Mouse (Mus musculus) G1E (cell line): ENCODE results near the gene Zfp653. TPM values are rescaled to one million over a fixed set of nuclear protein-coding genes. Genes with fewer than 3 reads are reported as not detected.

Source experiments
- ATAC-seq: 2 replicates; pipeline ENCODE4 v1.8.0; 2016; ENCODE audit warnings: mild to moderate bottlenecking; ENCODE audit not compliant: insufficient number of reproducible peaks, poor library complexity, low FRiP score, severe bottlenecking; ENCODE audit errors: extremely low read depth
- DNase-seq: peaks from one replicate; pipeline ENCODE4 v3.0.0; 2012; ENCODE audit warnings: low spot score
- H3K27me3 ChIP-seq: 2 replicates; pipeline ENCODE4 v1.6.1; 2012; ENCODE audit warnings: mild to moderate bottlenecking, low read length, inconsistent platforms; ENCODE audit not compliant: insufficient read depth
- H3K36me3 ChIP-seq: replicated peaks from 2 replicates; pipeline ENCODE3; 2012; ENCODE audit warnings: mild to moderate bottlenecking, inconsistent platforms
- H3K4me1 ChIP-seq: 2 replicates; pipeline ENCODE4 v1.6.1; 2012; ENCODE audit warnings: low read depth, low read length, inconsistent platforms, mixed read lengths; ENCODE audit not compliant: insufficient read depth
- H3K4me3 ChIP-seq: 2 replicates; pipeline ENCODE4 v1.5.1; 2012; ENCODE audit warnings: low read depth, mild to moderate bottlenecking, inconsistent platforms, low read length, moderate library complexity, mixed read lengths
- H3K9me3 ChIP-seq: replicated peaks from 2 replicates; pipeline ENCODE4 v1.6.1; 2012; ENCODE audit warnings: inconsistent platforms
- CTCF ChIP-seq: IDR thresholded peaks from 2 replicates; pipeline ENCODE4 v1.5.1; 2012; ENCODE audit warnings: low read depth, low read length, inconsistent platforms, mixed read lengths
- GATA1 ChIP-seq: IDR thresholded peaks from 2 replicates; pipeline ENCODE4 v1.6.1; 2012; ENCODE audit warnings: borderline replicate concordance, low read length, inconsistent platforms, mixed read lengths
- GATA2 ChIP-seq: IDR thresholded peaks from 2 replicates; pipeline ENCODE4 v1.6.1; 2012; ENCODE audit warnings: low read depth, low read length, inconsistent platforms, borderline replicate concordance
- POLR2AphosphoS5 ChIP-seq: IDR thresholded peaks from 2 replicates; pipeline ENCODE4 v1.6.1; 2012; ENCODE audit warnings: low read depth, low read length, inconsistent platforms; ENCODE audit not compliant: insufficient replicate concordance
- TAL1 ChIP-seq: conservative IDR thresholded peaks from 2 replicates; pipeline ENCODE4 v1.6.1; 2012; ENCODE audit warnings: low read depth, low read length, inconsistent platforms, mixed read lengths
- polyA plus RNA-seq: library from polyadenylated mRNA; stranded (reverse); fragments of >175 nt; gene quantifications from 2 replicates; pipeline ENCODE4 v1.2.3, GENCODE M21; 2012
- total RNA-seq, 2 experiments: library from RNA; stranded (forward) in 1 of 2; stranded (reverse) in 1 of 2; fragments of 200-1000 nt in 1 of 2; fragments of >200 nt in 1 of 2; fragmentation: Nextera tagmentation in 1 of 2; gene quantifications; 2 replicates each; pipeline ENCODE4 v1.2.3; 2014 to 2017

The Zfp653 gene
- total and polyA plus RNA-seq, 3 experiments = 7.3 to 19.0 (median 9.1) TPM

DNA sequence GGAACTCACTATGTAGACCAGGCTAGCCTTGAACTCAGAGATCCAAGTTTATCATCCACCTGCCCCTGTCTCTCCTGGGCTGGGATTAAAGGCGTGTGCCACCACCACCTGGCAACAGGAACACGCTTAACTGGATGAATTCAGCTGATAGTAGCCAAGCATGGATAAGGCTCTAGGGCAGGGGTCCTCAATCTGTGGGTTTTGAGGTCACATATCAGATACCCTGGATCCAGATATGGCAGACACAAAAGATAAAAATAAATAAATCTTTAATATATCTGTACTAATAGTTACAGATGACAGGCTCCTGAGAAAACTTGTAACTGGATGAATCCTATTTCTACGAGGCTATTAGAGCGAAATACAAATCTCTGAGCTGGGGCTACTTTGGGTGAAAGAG is 44.5 kb upstream of the Zfp653 start:
- TF ChIP-seq CTCF (no peak), GATA2 (no peak), POLR2AphosphoS5 (no peak), TAL1 (no peak), GATA1 (no peak)
- DNase-seq = no peak
- H3K27me3 ChIP-seq = no peaks in the 10 kb centered on the region
- H3K36me3 ChIP-seq = peaks cover 49% of the 10 kb centered on the region
- H3K9me3 ChIP-seq = 0 out of 2 replicates have a peak, but pooled peaks cover 2% of the 10 kb centered on the region
- no peak for ATAC-seq
- no peak overlapping the region; the same call in 1 of the 2 replicates for H3K4me3 ChIP-seq
- peaks cover 56% of the 10 kb centered on the region for H3K4me1 ChIP-seq

DNA sequence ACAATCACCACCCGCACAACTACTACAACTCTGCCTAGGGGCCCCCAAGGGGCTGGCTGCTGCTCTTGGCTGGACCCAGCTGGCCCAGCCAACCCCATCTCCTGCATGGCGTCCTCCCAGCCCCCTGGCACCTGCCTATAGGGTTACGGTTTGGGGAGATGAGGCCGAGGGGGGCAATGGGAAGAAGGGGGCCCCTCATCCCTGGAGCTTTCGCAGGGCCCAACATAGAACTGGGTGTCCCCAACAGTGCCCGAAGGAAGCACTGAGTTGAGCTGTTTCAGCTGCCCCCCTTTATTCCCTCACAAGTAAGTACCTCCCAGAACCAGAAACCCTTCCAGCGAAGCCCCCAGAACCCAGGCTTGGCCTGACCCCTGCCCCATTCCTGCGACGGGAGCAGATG is 37.0 kb upstream of the Zfp653 start:
- TF ChIP-seq CTCF = no peak
- TF ChIP-seq TAL1 = no peak
- no peak for TF ChIP-seq GATA1
- TF ChIP-seq GATA2 = no peak
- TF ChIP-seq POLR2AphosphoS5 = no peak
- no peaks in the 10 kb centered on the region for H3K9me3 ChIP-seq
- peaks cover under 1% of the 10 kb centered on the region; the same call in 1 of the 2 replicates for H3K4me1 ChIP-seq
- no peak for DNase-seq
- peaks cover 6% of the 10 kb centered on the region; the same call in 1 of the 2 replicates for H3K27me3 ChIP-seq
- no peak overlapping the region for H3K4me3 ChIP-seq
- H3K36me3 ChIP-seq = peaks cover 56% of the 10 kb centered on the region
- no peak for ATAC-seq

DNA sequence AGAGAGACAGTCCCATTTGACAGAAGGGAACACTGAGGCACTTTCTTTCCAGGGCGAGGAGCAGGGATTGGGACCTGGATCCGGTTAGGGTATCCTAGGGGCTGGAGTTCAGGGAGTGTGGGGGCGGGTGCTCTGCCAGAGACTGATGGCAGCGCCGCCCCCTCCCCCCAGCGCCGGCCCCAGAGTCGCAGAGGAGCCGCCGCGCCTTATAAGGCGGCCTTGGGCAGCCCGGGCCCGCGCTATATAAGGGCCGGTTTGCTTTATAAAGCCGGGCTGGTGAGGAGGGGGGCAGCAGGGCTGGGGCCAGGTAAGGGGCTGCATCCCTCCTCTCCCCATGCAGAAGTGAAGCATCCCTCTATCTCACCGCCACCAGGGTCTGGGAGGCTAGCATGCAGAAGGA is 28.7 kb upstream of the Zfp653 start:
- no peak for DNase-seq
- H3K27me3 ChIP-seq = peaks cover 41% of the 10 kb centered on the region

DNA sequence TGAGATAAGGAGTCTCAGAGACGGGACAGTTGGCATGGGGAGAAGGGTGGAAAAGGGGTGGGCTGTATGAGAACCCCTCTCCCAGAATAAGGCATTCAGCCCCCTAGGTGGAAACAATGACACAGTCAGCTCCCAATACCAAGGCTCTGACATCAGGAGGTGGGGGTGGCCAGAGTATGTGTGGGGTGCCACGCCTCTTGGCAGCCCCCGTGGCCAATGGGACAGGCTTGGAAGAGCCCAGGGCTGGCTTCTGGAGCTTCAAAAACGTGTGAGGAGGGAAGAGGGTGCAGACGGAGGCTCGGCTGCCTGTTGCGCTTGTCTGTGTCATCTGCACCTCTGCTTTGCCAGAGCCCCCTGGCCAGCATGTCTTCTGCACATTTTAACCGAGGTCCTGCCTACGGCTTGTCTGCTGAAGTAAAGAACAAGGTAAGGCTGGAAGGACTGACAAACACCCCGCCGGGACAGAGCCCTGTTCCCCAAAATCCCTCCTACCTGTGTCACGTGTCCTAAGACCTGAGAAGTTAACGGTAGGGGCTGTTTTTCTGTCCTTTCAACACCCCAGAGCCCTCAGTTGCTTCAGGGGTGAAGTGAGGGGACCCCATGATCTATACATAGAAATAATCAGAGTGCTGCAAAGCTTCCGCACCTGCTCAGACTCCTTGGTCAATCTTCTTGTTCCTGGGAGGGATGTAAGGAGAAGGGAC is 28.0 kb upstream of the Zfp653 start, which contains the start of gene Cnn1:
Cnn1 (plus strand) TSS at position 224 of the 704 bp plus-strand sequence.
- Histone ChIP-seq H3K36me3 (no peaks in the 10 kb centered on the region), H3K9me3 (no peaks in the 10 kb centered on the region), H3K4me1 (peaks cover 22% of the 10 kb centered on the region), H3K27me3 (peaks cover 37% of the 10 kb centered on the region), H3K4me3 (no peak within 1 kb of the TSS)
- TF ChIP-seq GATA1 (no peak), CTCF (no peak), GATA2 (no peak), POLR2AphosphoS5 (no peak)
- no peak for ATAC-seq
- no peak for DNase-seq

More for the DNA sequence above, 28.7 kb upstream of the Zfp653 start:
- no peak overlapping the region for H3K4me3 ChIP-seq
- H3K4me1 ChIP-seq = peaks cover 22% of the 10 kb centered on the region
- ATAC-seq = no peak
- H3K36me3 ChIP-seq = no peaks in the 10 kb centered on the region
- TF ChIP-seq TAL1 = no peak
- TF ChIP-seq POLR2AphosphoS5 = no peak
- no peak for TF ChIP-seq CTCF
- TF ChIP-seq GATA2 = no peak
- TF ChIP-seq GATA1 = no peak
- H3K9me3 ChIP-seq = no peaks in the 10 kb centered on the region

DNA sequence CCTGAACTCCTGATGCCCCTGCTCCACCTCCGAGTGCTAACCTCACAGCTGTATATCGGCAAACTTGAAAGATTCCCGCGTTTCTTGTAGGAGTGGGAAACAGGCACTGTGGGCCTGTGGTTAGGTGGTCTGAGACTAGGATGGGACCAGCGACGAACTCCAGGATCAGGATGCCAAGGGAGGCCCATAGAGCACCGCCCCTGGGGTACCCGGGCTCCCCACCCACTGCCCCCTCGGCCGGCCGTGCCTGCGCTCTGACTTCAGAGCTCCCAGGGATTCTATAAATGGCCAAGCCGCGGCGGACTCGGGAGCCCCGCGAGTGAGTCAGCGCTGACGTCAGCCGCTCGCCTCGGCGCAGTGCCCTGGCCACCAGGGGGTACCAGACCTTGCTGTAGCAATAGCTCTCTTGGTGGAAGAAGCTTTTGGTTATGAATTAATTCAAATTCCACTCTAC is 24.7 kb upstream of the Zfp653 start:
- no peaks in the 10 kb centered on the region for H3K36me3 ChIP-seq
- peaks cover 33% of the 10 kb centered on the region for H3K27me3 ChIP-seq
- peak; percentile 76 for DNase-seq
- H3K4me1 ChIP-seq = peaks cover 26% of the 10 kb centered on the region
- no peak for ATAC-seq
- peak overlapping the region; percentile 65; the same call in 1 of the 2 replicates for H3K4me3 ChIP-seq
- no peaks in the 10 kb centered on the region for H3K9me3 ChIP-seq
- TF ChIP-seq TAL1 (no peak), CTCF (0 out of 2 replicates have a peak, but pooled peaks have one; percentile 20)

- Histone ChIP-seq H3K4me1 (peaks cover 15% of the 10 kb centered on the region), H3K4me3 (no peak overlapping the region), H3K9me3 (no peaks in the 10 kb centered on the region), H3K36me3 (no peaks in the 10 kb centered on the region), H3K27me3 (peaks cover 5% of the 10 kb centered on the region)
- DNase-seq (no peak), ATAC-seq (no peak)
- TF ChIP-seq CTCF = no peak
Observed at GRCm38 (mm10) chr9:22092746-22093145, 21.6 kb upstream of the Zfp653 start.
